Mouse (Mus musculus) CH12.LX (cell line): ENCODE measurements around the gene Atp2a3. TPM values are rescaled to one million over a fixed set of nuclear protein-coding genes. Genes with fewer than 3 reads are reported as not detected.

Source experiments
- DNase-seq: peaks from one replicate; pipeline ENCODE4 v3.0.0-alpha.2; 2013; ENCODE audit errors: extremely low read depth
- H3K27ac ChIP-seq: 2 replicates; pipeline ENCODE4 v1.5.1; 2012; ENCODE audit warnings: low read depth, mild to moderate bottlenecking, control low read depth, moderate library complexity; ENCODE audit not compliant: insufficient read depth
- H3K27me3 ChIP-seq: replicated peaks from 2 replicates; pipeline ENCODE3; 2012; ENCODE audit warnings: inconsistent platforms
- H3K36me3 ChIP-seq, 2 experiments: replicated peaks in 1 of 2; 2 replicates each; pipeline versions ENCODE3 to v1.6.1; 2012; ENCODE audit warnings: inconsistent platforms in 1 of 2, low read length in 1 of 2, mild to moderate bottlenecking in 1 of 2, mixed read lengths in 1 of 2, moderate library complexity in 1 of 2; ENCODE audit not compliant: control insufficient read depth in 1 of 2, insufficient read depth in 1 of 2
- H3K4me1 ChIP-seq, 2 experiments: 2 replicates each; pipeline ENCODE4 v1.6.1; 2012; ENCODE audit warnings: inconsistent platforms in 1 of 2, moderate library complexity in 1 of 2; ENCODE audit not compliant: insufficient read depth in 2 of 2, control insufficient read depth in 1 of 2
- H3K4me2 ChIP-seq: 2 replicates; pipeline ENCODE4 v1.6.1; 2012; ENCODE audit warnings: low read depth, mild to moderate bottlenecking, control low read depth; ENCODE audit not compliant: poor library complexity, insufficient read depth, severe bottlenecking
- H3K4me3 ChIP-seq, 3 experiments: fragments of 150-350 bp in 1 of 3; sonication (generic) in 1 of 3; replicated peaks in 1 of 3; 2 replicates each; pipeline versions ENCODE3 to v1.5.1; 2011 to 2012; ENCODE audit warnings: low read depth in 2 of 3, low read length in 2 of 3, mild to moderate bottlenecking in 2 of 3, moderate library complexity in 2 of 3, control low read depth in 1 of 3, improper control_type of control experiment in 1 of 3, inconsistent platforms in 1 of 3, mixed read lengths in 1 of 3; ENCODE audit not compliant: poor library complexity in 1 of 3
- H3K79me2 ChIP-seq: replicated peaks from 2 replicates; pipeline ENCODE4 v1.6.1; 2012; ENCODE audit warnings: mild to moderate bottlenecking, moderate library complexity; ENCODE audit not compliant: control insufficient read depth, poor library complexity, insufficient read depth, severe bottlenecking; ENCODE audit errors: extremely low read depth
- H3K9ac ChIP-seq: 2 replicates; pipeline ENCODE4 v1.6.1; 2012; ENCODE audit warnings: low read depth, mild to moderate bottlenecking, control low read depth, moderate library complexity; ENCODE audit not compliant: insufficient read depth
- H3K9me3 ChIP-seq: replicated peaks from 2 replicates; pipeline ENCODE3; 2012; ENCODE audit warnings: low read length, inconsistent platforms, mixed read lengths
- CTCF ChIP-seq, 2 experiments: IDR thresholded peaks in 1 of 2; conservative IDR thresholded peaks in 1 of 2; 2 replicates each; pipeline ENCODE4 v1.5.1; 2011 to 2012; ENCODE audit warnings: low read depth in 2 of 2, low read length in 2 of 2, improper control_type of control experiment in 1 of 2, inconsistent platforms in 1 of 2, mild to moderate bottlenecking in 1 of 2, moderate library complexity in 1 of 2
- HCFC1 ChIP-seq: IDR thresholded peaks from 2 replicates; pipeline ENCODE4 v1.6.1; 2012; ENCODE audit warnings: low read depth, mild to moderate bottlenecking, inconsistent platforms, low read length, improper control_type of control experiment
- NRF1 ChIP-seq: IDR thresholded peaks from 2 replicates; pipeline ENCODE4 v1.6.1; 2014; ENCODE audit warnings: low read depth, mild to moderate bottlenecking, inconsistent platforms, low read length, improper control_type of control experiment, moderate library complexity
- RAD21 ChIP-seq: IDR thresholded peaks from 2 replicates; pipeline ENCODE4 v1.6.1; 2011; ENCODE audit warnings: low read depth, mild to moderate bottlenecking, low read length, improper control_type of control experiment, moderate library complexity
- SMC3 ChIP-seq: IDR thresholded peaks from 2 replicates; pipeline ENCODE4 v1.6.1; 2011; ENCODE audit warnings: low read depth, low read length, improper control_type of control experiment
- TBP ChIP-seq: conservative IDR thresholded peaks from 2 replicates; pipeline ENCODE4 v1.6.1; 2011; ENCODE audit warnings: low read depth, low read length, improper control_type of control experiment
- TCF12 ChIP-seq: IDR thresholded peaks from 2 replicates; pipeline ENCODE4 v1.6.1; 2014; ENCODE audit warnings: low read depth, mild to moderate bottlenecking, inconsistent platforms, low read length, improper control_type of control experiment
- UBTF ChIP-seq: IDR thresholded peaks from 2 replicates; pipeline ENCODE4 v1.6.1; 2012; ENCODE audit warnings: low read depth, mild to moderate bottlenecking, inconsistent platforms, low read length, improper control_type of control experiment, moderate library complexity
- ZC3H11A ChIP-seq: IDR thresholded peaks from 2 replicates; pipeline ENCODE4 v1.6.1; 2012; ENCODE audit warnings: low read depth, mild to moderate bottlenecking, inconsistent platforms, low read length, improper control_type of control experiment
- ZMIZ1 ChIP-seq: IDR thresholded peaks from 2 replicates; pipeline ENCODE4 v1.6.1; 2012; ENCODE audit warnings: low read depth, mild to moderate bottlenecking, inconsistent platforms, low read length, improper control_type of control experiment
- dilution Hi-C: fragments of 300-500 bp; cut with MboI; formaldehyde crosslinking; loops from 2 replicates; pipeline ENCODE4 v1.14.3; 2020; ENCODE audit warnings: low sequenced_read_pairs; ENCODE audit not compliant: extremely low pct_unique_long_range_greater_than_20kb, extremely low pct_ligation_motif_present
- in situ Hi-C: fragments of 300-500 bp; cut with MboI; formaldehyde crosslinking; loops from 3 replicates; pipeline ENCODE4 v1.14.3; 2019; ENCODE audit warnings: low sequenced_read_pairs, low pct_ligation_motif_present, low pct_unique_long_range_greater_than_20kb, mixed read lengths
- polyA plus RNA-seq: library from polyadenylated mRNA; unstranded; fragments of >175 nt; gene quantifications from 2 replicates; pipeline ENCODE4 v1.2.1, GENCODE M21; 2012; ENCODE audit warnings: low read depth; ENCODE audit not compliant: insufficient read length
- total RNA-seq, 2 experiments: library from RNA; depleted of rRNA; stranded (reverse); fragments of 300-350 nt in 1 of 2; fragments of >200 nt in 1 of 2; gene quantifications; 2 replicates each; pipeline ENCODE4 v1.2.3; 2012 to 2014

Atp2a3 gene
- total and polyA plus RNA-seq, 3 experiments = 61.4 to 279 (median 218) TPM

DNA sequence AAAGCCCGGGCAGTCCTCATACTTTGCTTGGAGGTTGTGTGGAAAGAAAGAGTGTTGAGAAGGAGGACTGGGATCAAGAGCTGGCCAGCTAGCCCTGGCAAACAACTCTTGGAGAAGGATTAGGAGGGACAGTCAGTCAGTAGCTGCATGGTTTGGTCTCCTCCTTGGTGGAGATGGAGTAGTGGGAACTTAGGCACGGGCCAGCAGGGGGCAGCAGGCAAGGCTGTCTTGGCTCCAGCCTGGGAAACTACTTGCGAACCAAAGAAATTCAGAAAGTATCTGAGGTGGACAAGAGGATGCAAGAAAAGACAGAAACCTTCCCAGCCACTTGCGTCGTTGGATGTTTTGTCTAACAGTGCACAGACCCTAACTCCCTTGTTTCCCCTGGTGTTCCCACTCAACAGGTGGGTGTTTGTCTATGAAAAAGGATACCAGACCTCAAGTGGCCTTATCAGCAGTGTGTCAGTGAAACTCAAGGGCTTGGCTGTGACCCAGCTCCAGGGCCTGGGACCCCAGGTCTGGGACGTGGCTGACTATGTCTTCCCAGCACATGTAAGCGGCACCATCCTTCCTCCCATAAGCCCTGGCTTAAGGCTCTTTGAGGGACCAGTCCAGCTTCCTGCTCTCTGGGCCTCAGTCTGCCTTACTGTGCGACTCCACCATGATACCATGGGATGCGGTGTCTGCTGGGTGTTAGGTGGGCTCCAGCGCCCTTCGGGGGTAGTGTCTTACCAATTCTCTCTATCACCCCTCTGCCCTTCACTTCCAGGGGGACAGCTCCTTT is 46.9 kb downstream of the Atp2a3 start:
- DNase-seq = peak; percentile 70
- H3K27me3 ChIP-seq = no peaks in the 10 kb centered on the region

GRCm38 (mm10) chr11:73008826-73009225 is 47.9 kb downstream of the Atp2a3 start:
- no peak for TF ChIP-seq TCF12
- TF ChIP-seq TBP = no peak
- no peak for TF ChIP-seq ZMIZ1
- TF ChIP-seq HCFC1 = no peak
- TF ChIP-seq, all 38 proteins: peak for 0
- no peak overlapping the region for H3K27ac ChIP-seq
- dilution Hi-C loops = no loop called here
- no peak overlapping the region for H3K4me3 ChIP-seq
- in situ Hi-C loops = loop anchor here (10.0 to 25.0 kb wide), 2 partner anchors 434 to 572 kb away; partner anchors contain the start of genes Ggt6 and Mybbp1a
- H3K79me2 ChIP-seq = no peaks in the 10 kb centered on the region
- no peak overlapping the region for H3K9ac ChIP-seq
- H3K36me3 ChIP-seq = peaks cover 30 to 83% of the 10 kb centered on the region in 2 experiments
- no peak overlapping the region for H3K4me2 ChIP-seq
- DNase-seq = no peak
- H3K4me1 ChIP-seq = peaks cover 7 to 59% of the 10 kb centered on the region in 2 experiments; a peak in 3 of 4 replicates
- H3K27me3 ChIP-seq = no peaks in the 10 kb centered on the region
- peaks cover under 1% of the 10 kb centered on the region for H3K9me3 ChIP-seq

More for the DNA sequence above, 46.9 kb downstream of the Atp2a3 start:
- H3K4me1 ChIP-seq = peaks cover 7 to 62% of the 10 kb centered on the region in 2 experiments; a peak in 3 of 4 replicates
- dilution Hi-C loops (no loop called here), in situ Hi-C loops (loop anchor here (10.0 to 25.0 kb wide), 2 partner anchors 433 to 571 kb away; partner anchors contain the start of genes Ggt6 and Mybbp1a)
- no peaks in the 10 kb centered on the region for H3K79me2 ChIP-seq
- no peak overlapping the region for H3K9ac ChIP-seq
- no peak overlapping the region for H3K4me3 ChIP-seq
- TF ChIP-seq RAD21 (peak; percentile 75), SMC3 (peak; percentile 98), HCFC1 (no peak), ZC3H11A (peak; percentile 65), CTCF (conservative IDR thresholded peaks at IDR 0.05 in 1 of 2, IDR thresholded peaks at IDR 0.05 in 1 of 2; ENCODE audit: low read depth in 2 of 2, low read length in 2 of 2) (peak; percentile 82 to 95), UBTF (no peak), NRF1 (no peak), ZMIZ1 (no peak)
- H3K36me3 ChIP-seq = peaks cover 23 to 78% of the 10 kb centered on the region in 2 experiments
- peaks cover 3% of the 10 kb centered on the region for H3K9me3 ChIP-seq
- H3K27ac ChIP-seq = no peak overlapping the region
- no peak overlapping the region for H3K4me2 ChIP-seq
